Mouse (Mus musculus) right cerebral cortex, adult 18-20 months (tissue): ENCODE measurements around the gene Rapgef5.

ENCODE experiments used
- DNase-seq: peaks from one replicate; pipeline ENCODE4 v3.0.0; 2022; ENCODE audit warnings: mixed read lengths

Rapgef5 gene

DNA sequence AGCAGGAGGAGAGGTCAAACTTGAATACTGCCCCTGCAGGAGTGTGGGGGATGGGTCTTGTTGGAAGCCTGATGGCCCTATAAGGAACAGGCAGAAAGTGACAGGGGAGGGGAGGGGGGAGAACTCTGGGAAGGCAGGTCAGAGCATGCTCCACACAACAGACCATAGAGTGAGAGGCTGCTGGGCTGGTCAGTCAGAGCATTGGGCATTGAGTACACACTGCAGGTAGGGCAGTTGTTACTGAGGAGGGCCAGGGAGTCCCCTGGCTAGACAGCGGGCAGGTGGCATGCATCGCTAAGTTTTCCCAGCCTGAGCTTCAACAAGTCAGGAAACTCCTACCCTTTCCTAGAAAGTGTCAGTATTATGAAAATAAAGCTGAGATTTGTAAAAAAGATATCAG, 106.7 kb downstream of the Rapgef5 start:
- DNase-seq = no peak

DNA sequence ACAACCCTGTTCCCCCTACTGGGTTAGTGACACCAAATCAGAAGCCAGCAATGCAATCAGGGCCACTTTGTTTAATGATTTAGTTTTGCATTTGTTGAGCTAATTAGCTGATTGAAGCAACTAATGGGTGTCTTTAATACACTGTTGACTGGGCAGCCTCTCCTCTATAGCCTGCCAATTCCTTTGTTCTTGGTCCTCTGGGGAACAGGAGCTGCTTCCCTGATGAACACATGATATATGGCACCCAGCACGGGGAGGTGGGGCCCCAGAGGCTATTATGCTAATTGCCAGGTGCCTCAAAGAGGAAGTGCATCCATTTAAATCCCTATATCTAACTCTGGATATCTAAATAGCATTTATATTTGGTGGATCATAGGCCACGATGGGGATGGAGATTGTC, 111.0 kb downstream of the Rapgef5 start:
- DNase-seq = no peak

DNA sequence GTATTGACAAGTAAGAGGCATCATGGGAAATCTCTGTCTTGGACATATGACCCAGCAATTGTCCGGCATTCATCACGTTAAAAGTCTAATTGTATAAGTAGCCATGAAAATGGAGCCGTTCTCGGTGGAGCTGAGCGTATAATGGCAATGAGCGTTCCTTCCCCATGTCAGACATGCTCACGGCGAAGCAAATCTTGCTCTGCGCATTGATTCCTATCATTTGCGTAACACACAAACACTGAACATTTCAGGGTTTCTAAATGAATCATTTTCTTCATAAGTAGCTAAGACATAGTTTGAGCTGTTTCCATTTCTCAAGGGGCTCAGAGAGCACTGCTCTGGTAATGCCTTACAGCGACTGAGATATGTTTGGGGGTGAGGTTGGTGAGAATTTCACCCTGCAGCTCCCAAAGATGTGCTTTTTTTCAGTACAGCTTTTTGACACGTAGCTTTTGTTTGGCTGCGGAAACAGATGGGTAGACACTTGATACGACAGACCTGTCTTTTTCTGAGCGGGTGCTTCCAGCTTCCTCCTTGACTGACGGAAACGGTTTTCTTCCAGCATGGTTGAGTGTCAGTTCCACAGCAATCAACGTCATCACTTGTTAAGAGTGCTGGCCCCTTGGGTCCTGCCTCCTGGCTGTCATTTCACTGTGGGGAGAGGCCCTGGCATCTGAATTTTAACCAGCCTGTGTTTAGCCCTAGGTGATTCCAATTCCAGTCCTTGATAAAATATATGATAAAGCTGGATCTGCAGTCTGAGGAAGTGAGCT, 112.2 kb downstream of the Rapgef5 start:
- DNase-seq = no peak

DNA sequence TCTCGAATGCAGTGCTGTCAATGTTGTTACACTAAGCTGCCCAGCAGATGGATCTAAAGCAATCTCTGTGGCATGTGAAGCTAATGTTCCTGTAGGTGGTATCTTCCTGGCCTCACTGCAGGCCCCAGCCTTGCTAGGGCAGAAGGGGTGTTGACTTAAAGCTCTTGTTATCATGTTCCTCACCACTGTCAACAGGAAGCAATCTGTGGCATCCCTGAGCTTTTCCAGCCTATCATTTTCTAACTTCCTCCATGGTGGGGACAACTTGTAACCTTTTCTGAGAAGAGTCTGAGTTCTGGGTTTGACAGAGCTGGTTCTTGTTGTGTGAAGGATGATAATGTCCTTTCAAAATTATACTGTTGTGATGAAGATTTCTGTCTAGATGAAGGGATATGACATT, 115.9 kb downstream of the Rapgef5 start:
- no peak for DNase-seq

DNA sequence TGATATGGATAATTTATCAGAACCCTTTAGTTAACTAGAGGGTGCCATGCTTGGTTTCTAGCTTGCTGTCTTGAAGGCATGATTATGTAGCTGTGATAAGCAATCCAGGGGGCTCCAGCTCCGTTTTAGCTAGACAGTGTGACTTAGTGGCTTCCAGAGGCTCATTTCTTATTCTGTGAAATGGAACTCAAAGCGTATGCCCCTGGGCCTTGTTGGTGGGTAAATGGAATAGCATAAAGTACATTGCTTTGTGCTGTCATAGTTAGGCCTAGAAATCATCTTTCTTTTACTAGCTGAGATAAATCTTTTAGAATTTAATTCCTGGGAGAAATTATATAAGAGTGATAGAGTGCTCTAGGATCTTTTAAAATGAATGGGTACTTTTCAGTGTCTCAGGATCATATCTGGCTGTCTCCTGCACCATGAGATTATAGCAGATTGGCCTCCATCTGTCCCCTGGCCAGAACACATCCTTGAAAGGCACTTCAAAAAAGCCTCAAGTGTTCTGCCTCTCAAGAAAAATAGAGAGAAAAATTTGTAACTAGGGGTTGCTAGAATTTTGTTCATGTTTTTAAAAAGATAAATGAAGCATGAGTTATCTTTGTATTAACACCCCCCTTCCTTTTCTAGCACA, 120.0 kb downstream of the Rapgef5 start:
- DNase-seq = no peak

DNA sequence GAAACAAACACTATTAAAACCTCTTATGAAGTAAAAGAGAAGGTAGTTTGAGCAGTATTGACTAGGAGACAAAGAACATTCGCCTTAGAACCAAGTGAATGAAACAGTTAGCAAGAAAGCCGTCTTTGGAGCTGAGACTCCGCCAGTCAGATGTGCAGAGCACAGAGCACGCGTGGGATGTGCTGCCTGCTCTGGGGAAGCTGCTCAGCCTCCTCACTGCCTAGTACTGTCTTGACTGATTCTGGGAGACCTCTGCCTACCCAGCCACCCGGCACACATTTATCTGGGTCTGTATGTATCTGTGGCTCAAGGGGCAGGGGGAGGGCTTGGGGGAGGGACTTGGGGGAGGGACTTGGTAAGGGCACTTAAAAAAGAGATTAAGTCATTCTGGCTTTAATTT, 120.7 kb downstream of the Rapgef5 start:
- peak; percentile 81 for DNase-seq

DNA sequence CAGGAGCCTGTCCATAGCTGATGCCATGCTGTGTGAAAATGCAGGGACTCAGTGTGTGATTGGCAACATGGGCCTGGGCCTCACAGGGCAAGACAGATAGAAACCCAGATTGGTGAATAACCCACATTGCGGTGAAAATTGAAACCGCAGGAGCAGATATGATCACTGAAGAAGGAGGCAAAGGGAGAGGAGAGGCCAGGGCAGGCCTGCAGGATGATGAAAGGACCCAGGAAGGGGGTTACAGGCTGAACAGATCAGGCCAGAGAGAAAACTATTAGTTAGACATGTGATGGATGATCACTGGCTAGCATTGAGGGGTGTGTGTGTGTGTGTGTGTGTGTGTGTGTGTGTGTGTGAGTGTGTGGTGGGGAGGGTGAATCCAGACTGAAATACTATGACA, 122.6 kb downstream of the Rapgef5 start:
- DNase-seq = no peak

DNA sequence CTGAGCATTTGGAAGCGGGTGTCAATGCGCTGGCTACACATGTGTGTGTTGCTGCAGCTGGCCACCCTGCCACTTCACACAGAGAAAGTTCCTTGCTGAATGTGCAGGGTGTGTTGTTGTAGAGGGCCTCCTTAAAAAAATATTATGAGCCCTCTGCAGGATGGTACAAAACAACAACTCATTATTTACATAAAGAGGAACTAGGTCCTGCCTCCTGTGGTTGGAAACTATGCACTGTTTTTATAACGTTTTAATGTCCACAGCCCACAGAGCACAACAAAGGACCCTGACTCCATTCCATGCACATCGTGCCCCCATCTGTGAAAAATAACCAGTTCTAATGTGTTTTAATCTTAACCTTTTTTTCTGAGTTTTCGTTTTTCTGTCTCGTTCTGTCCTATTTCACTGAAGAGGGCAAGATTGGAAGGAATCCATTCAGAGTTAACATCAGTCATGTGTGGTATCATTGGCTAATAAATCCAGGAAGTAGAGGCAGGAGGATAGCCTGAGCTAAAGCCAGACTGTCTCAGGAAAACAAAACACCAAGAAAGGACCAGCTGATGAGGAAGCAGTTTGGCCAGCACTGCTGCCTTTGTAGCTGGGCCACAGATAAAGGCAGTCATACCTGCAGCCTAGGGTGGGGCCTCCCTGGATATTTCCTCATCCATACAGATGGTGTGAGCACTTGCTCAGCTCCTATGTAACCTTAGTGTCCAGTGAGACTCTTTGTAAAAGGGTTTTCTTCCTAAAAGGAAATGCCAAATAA, 123.3 kb downstream of the Rapgef5 start:
- DNase-seq = no peak

DNA sequence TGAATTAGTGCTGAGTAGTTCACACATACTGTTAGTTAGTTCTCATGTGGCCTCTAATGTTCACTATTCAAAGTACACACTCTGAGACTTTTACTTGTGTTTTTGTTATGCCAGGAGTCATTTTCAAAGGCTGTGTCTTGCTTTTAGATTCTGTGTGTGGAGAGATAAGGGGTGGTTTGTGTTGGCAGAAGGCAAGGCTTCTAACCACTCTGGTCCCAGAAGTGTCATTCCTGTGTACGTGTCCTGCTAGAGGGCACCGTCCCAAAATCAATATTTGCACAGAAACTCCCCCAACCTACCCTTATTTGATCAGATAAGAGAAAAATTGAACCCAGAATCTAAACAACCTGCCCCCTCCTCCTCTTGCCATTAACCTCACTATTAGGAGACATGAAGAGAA, 126.2 kb downstream of the Rapgef5 start:
- no peak for DNase-seq

DNA sequence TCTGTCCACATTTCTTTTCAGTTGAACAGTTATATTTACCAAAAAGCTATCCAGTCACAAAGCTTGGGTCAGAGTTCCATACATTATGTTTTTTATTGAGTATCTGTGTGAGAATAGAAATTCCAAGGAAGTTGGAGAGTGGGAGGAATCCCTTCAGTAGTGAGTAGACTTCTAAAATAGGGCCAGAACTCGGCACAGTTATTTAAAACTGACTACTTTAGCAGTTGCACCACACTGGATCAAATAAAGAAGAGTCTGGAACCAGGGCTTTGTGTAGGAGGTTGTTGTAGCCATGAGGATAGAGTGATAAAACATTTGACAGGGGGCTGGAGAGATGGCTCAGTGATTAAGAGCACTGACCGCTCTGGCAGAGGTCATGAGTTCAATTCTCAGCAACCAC, 129.5 kb downstream of the Rapgef5 start:
- no peak for DNase-seq

DNA sequence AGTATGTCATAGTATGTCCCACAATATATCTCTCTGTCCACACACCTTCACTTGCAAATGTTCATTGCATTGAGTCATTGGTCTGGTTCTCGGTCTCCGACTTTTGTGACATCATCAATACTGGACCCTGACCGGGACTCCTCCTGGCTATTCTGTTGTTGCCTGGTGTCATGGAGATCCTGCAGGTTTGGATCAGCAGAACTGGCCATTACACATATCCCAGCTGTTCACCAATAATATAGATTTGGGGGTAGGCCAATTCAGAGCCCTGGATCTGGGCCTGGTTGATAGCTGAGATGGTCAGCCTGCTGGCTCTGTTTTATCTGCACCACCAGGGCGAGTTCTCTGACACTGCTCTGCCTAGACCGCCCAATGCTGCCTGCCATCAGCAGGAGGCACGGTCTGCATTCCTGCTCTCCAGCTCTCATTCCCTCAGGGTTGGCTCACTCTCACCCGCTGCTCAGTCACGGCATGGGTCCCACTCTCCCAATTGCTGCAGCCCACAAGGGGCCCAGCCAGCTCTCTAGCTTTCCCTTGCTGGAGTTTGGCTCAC, 137.7 kb downstream of the Rapgef5 start:
- DNase-seq = no peak

DNA sequence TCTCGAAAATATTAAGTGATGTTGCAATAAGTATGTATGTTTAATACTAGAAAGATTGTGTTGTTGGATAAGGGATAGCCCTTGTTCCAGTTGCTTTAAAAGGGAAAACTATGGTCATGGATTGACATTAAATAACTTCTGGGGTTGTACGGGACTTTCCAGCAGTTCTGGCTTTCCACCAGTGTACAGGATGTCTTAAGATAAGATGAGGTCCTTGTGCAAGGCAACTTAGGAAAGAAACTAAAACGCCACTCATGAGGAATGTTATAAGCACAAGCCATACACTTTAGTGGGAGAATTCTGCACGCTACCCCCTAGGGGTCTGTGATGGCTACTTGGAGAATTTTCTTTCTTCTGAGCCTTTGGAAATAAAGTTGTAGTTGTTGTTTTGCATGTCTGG, 140.7 kb downstream of the Rapgef5 start:
- no peak for DNase-seq

DNA sequence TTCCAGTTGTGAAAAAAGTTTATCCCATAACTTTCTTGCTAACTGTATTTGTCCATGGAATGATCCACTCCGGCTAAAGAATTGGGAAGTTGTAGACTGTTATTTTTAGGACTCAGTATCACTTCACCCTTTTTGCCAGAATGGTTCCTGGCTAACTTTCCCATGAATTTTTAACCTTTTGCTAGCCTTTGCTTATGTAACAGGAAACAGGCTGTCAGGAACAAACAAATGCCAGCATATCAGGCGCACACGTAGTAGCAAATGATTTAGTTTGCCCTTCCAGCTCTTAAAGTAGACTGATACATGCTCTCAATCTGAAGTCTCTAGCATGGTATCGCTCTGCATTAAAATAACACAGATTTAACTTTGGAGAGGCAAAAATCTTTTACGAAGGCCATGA, 141.5 kb downstream of the Rapgef5 start:
- DNase-seq = no peak

DNA sequence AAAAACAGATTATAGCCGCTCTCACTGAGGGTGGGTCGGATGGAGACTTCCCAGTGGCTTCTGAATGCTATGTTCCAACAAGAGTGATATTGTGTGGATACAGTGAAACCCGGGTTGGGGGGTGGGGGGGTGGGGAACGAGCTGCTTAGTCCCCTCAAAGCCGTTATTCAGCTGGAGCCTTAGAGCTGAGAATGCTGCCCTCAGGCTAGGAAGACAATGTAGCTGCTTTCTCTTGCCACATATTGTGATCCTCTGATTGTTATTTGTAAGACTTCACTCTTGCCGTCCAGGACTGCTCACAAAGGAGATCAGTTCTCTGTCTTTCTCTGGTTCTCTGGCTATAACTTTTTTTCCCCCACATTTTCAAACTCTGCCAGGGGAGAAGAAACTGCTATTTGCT, 142.5 kb downstream of the Rapgef5 start:
- DNase-seq = no peak

DNA sequence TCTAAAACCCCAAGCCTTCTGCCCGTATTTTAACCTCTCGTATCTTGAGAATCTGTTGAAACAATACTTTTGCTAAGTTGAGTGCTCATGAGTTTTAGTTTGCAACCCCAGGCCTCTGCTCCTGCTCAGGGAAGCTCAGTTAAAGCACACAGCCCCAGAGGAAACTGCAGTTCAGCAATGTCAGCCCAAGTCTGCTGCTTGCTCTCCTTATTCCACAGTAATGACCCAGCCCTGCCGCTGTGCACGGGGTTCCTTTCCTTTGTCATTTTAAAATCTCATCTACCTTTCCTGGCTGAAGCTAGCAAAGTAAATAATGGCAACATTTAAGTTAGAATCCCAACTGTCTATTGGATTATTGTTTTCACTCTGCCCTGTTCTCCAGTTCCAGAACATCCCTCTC, 144.1 kb downstream of the Rapgef5 start:
- no peak for DNase-seq

DNA sequence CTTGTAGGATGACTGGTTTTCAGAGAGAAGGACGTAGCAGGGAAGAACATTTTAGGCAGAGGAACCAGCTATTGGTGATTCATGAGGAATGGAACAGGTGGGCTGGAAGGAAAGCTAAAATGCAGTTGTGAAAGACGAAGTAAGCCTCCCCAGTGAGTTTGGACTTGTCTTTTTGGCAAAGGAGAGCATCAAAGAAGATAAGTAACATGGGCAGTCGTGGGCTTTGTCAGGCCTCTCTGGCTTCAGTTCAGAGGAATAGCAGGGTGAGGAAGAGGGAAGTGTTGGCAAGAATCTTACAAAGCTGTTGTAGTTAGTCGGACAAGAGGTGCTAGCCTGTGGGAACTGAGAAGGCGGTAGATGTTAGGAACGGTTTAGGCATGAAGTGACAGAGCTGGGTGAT, 145.6 kb downstream of the Rapgef5 start:
- peak; percentile 51 for DNase-seq

DNA sequence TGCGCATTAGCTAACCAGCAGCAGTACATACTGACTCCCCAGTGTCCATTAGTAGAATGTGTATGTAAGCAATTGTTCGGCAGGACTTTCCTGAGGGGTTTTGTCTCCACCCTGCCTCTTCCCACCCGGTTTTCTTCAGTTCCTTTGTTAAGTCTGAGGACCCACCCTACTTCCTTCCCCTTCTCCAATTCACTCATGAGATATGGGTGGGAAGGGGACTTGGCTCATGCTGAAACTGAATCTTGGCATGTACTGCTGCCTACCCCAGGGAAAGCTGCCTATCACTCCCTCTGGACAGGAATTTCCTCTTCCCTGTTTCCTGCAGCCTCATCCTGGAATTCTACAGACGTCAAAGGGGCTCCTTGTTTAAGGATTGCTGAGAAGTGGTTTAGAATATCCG, 147.4 kb downstream of the Rapgef5 start:
- DNase-seq = no peak

DNA sequence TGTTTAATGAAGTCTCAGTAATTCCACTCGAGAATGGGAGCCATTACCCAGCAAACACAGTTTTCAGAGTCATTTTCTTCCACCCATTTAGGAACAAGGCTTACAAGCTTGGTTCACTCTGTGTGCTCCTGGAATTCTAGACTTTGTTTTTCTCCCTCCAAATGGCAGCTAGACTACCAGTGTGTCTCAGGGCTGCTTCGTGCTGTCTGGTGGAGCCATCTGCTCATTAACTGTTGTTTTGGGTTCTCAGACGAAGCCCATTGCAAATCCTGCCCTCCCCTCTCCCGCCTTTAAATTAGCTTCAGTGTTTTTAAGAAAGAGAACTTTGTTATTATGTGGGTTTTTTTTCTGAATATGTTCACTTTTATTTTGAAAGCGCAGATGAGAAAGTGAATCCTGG, 148.4 kb downstream of the Rapgef5 start:
- DNase-seq = no peak

DNA sequence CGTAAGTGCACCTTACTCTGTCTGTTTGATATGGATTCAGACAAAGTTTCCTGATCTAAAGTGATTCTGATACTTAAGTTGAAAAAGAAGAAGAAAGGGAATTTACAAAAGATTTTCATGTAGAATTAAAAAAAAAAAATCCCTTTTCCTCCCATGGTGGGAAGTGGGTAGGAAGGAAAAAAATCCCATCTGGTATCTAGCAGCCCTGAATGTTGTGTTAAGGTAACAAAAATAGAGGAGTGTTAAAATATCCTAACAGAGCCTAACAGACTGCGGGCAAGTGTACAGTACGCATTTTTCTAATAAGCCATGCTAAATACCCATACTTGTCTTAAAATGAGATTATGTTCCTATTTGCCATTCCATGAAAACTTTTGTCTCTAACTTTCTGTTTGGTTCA, 150.1 kb downstream of the Rapgef5 start:
- DNase-seq = no peak

DNA sequence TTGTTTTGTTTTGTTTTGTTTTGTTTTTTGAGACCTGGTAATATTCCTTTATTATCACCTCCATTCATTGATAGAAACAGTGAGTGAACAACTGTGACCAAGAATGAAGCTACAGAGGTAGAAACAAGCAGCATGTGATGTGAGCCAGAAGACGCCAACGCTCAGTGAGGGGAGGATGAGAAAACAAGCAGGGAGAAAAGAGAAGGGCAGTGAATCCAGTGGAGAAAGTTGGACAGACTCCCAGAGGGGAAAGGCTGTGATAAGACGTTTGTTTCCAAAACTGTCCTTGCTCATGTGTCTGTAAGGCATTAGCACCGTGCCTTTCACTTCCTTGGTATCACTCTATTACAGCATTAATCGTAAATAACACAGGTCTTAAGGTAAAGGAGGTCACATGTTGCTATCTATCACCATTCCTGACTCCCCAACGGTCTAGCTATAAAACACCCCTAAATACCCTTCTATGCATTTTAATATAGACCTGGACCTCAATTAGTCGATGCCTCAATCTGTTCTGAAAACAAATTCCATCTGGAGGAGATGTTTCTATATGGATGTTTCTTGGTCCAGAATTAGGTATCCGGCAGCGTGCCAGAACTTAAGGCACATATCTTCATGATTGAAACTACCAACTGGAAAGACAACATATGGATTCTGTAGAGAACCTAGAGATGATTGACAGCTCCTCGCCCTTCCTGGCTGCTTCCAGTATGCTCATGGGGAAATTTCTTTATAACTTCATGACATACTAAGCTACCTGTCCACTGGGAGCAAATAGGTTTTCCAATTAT, 153.5 kb downstream of the Rapgef5 start:
- DNase-seq = peak; percentile 33

DNA sequence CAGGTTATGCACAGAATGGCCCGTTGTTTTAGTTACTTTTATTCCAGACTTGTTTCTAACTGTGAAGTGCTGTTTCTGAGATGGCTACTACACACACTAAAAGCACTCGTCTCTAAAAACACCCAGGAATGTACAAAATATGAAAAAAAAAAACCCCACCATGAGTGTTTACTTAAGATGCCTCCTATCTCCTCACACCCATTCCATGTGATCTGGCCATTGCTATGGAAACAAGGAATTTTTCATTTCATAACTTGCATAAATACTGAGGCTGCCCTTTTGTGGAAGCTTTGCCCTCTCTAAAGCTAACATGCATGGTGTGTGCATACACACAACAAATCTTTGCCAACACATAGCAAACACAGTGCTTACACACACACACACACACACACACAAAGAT, 156.9 kb downstream of the Rapgef5 start:
- no peak for DNase-seq

DNA sequence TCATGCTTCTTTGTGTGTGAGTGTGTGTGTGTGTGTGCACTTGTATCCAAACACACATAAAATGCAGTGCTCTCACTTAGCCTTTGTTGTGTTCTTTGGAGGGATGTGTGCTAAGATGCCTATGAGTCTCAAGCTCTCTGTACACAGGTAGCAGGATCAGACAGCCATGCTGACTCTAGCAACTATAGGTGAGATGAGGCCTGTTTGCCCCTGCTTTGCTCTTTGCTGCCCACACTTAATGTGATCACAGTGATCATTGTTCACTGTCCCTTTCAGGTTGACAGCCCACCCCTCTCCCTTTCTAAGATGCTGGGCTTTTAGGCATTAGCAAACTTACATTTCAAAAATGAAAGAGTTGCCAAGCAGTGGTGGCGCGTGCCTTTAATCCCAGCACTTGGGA, 158.2 kb downstream of the Rapgef5 start:
- DNase-seq = no peak

DNA sequence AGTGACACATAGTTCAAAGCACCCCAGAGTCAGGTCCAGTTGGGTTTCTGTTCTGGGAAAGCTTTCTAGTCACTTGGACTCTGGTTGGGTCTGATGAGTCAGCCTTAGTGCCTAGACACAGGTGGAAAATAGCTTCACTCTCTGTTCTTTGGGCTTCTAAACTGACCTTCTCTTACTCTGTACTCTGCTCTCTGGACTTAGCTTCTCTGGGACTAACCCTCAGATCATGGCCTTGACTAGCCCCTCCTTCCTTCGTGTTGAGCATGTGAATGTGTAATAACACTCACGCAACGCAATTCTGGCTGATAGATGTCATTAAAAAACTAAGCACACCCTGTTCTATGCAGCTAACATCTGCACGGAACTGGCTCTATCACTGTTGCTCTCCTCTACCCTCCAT, 160.0 kb downstream of the Rapgef5 start:
- no peak for DNase-seq
